Mouse (Mus musculus): Measurements from ENCODE around the gene Rap1gap2. TPM values are rescaled to one million over a fixed set of nuclear protein-coding genes. Genes with fewer than 3 reads are reported as not detected.

The Rap1gap2 gene
- total and polyA plus RNA-seq, 2 experiments from 2014 or later: 12.1 to 49.1 TPM

DNA sequence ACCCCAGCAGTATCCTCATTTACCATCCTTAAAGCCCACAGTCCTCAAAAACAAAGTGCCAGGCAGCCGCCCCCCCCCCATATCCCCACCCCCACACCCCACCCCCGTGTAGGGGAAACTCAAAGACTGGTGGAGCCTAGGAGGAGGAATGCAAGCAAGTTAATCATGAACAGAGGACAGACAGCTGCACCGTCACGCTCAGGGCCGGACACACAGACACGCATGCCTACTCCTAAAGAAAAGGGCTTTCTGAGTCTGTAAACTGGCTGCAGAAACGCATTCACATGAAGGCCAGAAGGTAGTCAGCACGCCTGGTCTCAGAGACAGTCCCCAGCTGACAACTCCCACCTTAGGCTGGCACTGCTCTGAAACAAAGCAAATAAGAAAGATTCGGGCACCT, 85.1 kb downstream of the Rap1gap2 start:
- no peak for TF ChIP-seq CTCF (IDR thresholded peaks at IDR 0.05)
- H3K4me3 ChIP-seq (ENCODE audit: low read depth, low read length): no peak overlapping the region
- H3K4me2 ChIP-seq (ENCODE audit: low read depth, low read length, poor library complexity, severe bottlenecking): no peak overlapping the region
- H3K27ac ChIP-seq (ENCODE audit: low read depth, low read length): no peak overlapping the region
- H3K27me3 ChIP-seq (ENCODE audit: insufficient read depth, low read length): 0 out of 2 replicates have a peak, but pooled peaks cover 6% of the 10 kb centered on the region
- no peak overlapping the region for H3K9ac ChIP-seq (replicated peaks; ENCODE audit: low read length, poor library complexity, severe bottlenecking)
- 57% methylated on average over 9 of the region's 9 CpGs for WGBS
- H3K36me3 ChIP-seq (ENCODE audit: insufficient read depth, low read length): no peaks in the 10 kb centered on the region
- no peaks in the 10 kb centered on the region for H3K9me3 ChIP-seq (ENCODE audit: low read length)
- ATAC-seq (ENCODE audit: low FRiP score) (no peak), DNase-seq (ENCODE audit: low spot score) (no peak)
- H3K4me1 ChIP-seq (ENCODE audit: insufficient read depth, low read length): peaks cover 5% of the 10 kb centered on the region

DNA sequence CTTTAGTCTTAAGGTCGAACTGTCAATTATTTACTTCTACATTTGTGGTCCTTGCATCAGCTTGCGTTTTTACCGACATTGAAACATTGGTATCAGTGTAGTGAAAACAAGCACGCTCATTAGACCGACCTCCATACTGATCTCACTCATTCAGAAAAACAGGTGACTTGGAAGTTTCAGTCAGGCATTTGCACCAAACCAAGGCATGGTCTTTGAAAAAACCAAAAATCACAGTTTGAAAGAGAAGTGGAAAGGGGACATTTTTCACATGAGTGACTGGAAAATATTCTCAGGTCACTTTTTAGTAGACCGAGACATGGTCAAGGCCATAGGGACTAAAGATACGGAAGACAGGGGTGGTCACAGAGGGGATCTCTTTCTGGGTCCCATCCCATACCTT, 85.5 kb downstream of the Rap1gap2 start:
- no peak for DNase-seq (ENCODE audit: low spot score)

DNA sequence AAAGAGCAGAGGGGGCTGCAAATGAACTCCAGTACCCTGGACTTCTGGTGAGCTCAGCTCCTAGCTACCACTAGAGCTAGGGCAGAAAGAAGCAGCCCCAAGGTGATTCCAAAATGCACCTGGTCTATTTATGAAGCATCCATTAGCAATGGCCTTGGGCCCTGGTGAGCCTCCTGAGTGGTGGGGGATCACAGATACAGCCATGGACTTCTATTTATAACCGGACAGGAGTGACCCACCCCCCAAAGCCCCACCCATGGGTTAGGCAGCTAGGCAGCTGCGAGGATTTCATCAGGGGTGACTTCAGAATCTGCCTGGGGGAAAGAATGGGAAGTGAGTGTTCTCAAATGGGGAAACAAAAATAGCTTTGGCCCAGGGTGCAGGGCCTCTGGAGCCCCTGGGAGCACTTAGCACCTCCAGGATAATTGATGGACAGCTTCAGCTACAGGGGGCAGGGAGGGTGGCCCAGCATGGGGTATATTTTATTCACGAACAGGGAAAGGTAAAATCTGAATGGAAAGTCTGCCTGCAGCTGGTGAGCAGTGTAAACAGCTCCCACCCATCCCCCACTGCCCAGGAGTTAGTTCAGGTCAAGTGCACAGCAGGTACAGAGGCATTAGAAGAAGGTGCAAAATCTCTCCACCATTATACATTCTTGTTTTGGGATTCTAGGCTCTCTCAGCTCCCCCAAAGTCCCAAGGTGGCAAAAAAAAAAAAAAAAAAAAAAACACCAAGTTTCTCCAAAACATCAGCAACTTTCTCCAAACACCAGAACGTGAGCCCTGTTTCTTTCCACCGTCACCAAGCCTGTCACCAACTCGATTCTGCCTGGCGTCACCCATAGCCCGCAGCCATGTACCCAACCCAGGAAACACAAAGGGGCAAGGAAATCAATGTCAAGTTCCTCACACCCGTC, 86.4 kb downstream of the Rap1gap2 start:
- peaks cover 5% of the 10 kb centered on the region for H3K4me1 ChIP-seq (ENCODE audit: insufficient read depth, low read length)
- no peak overlapping the region for H3K27ac ChIP-seq (ENCODE audit: low read depth, low read length)
- no peaks in the 10 kb centered on the region for H3K36me3 ChIP-seq (ENCODE audit: insufficient read depth, low read length)
- no peaks in the 10 kb centered on the region for H3K9me3 ChIP-seq (ENCODE audit: low read length)
- no peak for TF ChIP-seq CTCF (IDR thresholded peaks at IDR 0.05)
- 0 out of 2 replicates have a peak overlapping the region, but pooled peaks have one; percentile 29 for H3K9ac ChIP-seq (replicated peaks; ENCODE audit: low read length, poor library complexity, severe bottlenecking)
- H3K27me3 ChIP-seq (ENCODE audit: insufficient read depth, low read length): 0 out of 2 replicates have a peak, but pooled peaks cover 6% of the 10 kb centered on the region
- no peak for ATAC-seq (ENCODE audit: low FRiP score)
- H3K4me2 ChIP-seq (ENCODE audit: low read depth, low read length, poor library complexity, severe bottlenecking): no peak overlapping the region
- no peak overlapping the region for H3K4me3 ChIP-seq (ENCODE audit: low read depth, low read length)
- WGBS: 67% methylated on average over 9 of the region's 9 CpGs
- no peak for DNase-seq (ENCODE audit: low spot score)

More for the DNA sequence above, 85.5 kb downstream of the Rap1gap2 start:
- H3K9ac ChIP-seq (replicated peaks; ENCODE audit: low read length, poor library complexity, severe bottlenecking): no peak overlapping the region
- TF ChIP-seq CTCF (IDR thresholded peaks at IDR 0.05): no peak
- 0 out of 2 replicates have a peak, but pooled peaks cover 6% of the 10 kb centered on the region for H3K27me3 ChIP-seq (ENCODE audit: insufficient read depth, low read length)
- H3K9me3 ChIP-seq (ENCODE audit: low read length): no peaks in the 10 kb centered on the region
- H3K4me2 ChIP-seq (ENCODE audit: low read depth, low read length, poor library complexity, severe bottlenecking): no peak overlapping the region
- no peak for ATAC-seq (ENCODE audit: low FRiP score)
- WGBS: 91% methylated on average over 7 of the region's 7 CpGs
- H3K4me1 ChIP-seq (ENCODE audit: insufficient read depth, low read length): peaks cover 5% of the 10 kb centered on the region
- no peak overlapping the region for H3K4me3 ChIP-seq (ENCODE audit: low read depth, low read length)
- H3K27ac ChIP-seq (ENCODE audit: low read depth, low read length): no peak overlapping the region
- no peaks in the 10 kb centered on the region for H3K36me3 ChIP-seq (ENCODE audit: insufficient read depth, low read length)

DNA sequence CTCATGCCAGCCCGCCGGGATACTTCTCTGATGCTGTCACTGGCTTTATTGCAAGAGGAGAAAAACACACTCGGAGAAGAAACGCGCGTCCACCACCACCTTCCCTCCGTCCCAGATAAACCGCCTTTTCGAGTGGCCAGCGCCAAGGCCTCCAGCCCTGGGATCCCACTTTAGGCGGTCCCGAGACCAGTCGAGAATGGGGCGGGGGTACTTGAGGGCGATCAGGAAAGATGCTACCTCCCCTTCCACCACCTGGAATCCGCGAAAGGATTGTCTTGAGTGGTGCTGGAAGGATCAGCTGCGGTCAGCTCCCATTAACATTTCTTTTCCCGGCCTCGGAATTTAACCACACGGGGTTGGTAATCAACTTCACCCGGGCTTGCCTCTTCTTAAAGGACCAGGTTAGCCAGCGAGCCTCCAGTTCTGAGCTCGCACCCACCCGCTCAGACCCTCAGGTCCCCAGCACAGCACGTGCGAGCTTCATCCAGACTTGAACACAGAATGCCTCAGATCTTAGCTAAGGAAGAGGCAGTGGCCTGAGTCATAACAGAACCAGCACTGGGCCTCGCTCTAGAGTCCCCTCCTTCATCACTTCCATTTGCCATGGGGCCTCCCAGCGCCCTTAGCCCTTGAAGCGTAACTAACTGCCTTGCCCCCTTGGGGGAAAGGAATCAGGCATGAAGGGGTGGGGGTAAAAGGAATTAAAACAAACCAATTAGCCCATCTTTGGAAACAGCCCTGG, 87.3 kb downstream of the Rap1gap2 start:
- H3K9me3 ChIP-seq (ENCODE audit: low read length): no peaks in the 10 kb centered on the region
- no peaks in the 10 kb centered on the region for H3K36me3 ChIP-seq (ENCODE audit: insufficient read depth, low read length)
- H3K4me1 ChIP-seq (ENCODE audit: insufficient read depth, low read length): peaks cover 5% of the 10 kb centered on the region
- WGBS: 8% methylated on average over 30 of the region's 30 CpGs
- peak overlapping the region; percentile 97 for H3K4me2 ChIP-seq (ENCODE audit: low read depth, low read length, poor library complexity, severe bottlenecking)
- no peak overlapping the region for H3K27ac ChIP-seq (ENCODE audit: low read depth, low read length)
- ATAC-seq (ENCODE audit: low FRiP score): no peak
- H3K4me3 ChIP-seq (ENCODE audit: low read depth, low read length): peak overlapping the region; percentile 66
- DNase-seq (ENCODE audit: low spot score): no peak
- 0 out of 2 replicates have a peak, but pooled peaks cover 6% of the 10 kb centered on the region for H3K27me3 ChIP-seq (ENCODE audit: insufficient read depth, low read length)
- peak overlapping the region; percentile 50 for H3K9ac ChIP-seq (replicated peaks; ENCODE audit: low read length, poor library complexity, severe bottlenecking)
- no peak for TF ChIP-seq CTCF (IDR thresholded peaks at IDR 0.05)

DNA sequence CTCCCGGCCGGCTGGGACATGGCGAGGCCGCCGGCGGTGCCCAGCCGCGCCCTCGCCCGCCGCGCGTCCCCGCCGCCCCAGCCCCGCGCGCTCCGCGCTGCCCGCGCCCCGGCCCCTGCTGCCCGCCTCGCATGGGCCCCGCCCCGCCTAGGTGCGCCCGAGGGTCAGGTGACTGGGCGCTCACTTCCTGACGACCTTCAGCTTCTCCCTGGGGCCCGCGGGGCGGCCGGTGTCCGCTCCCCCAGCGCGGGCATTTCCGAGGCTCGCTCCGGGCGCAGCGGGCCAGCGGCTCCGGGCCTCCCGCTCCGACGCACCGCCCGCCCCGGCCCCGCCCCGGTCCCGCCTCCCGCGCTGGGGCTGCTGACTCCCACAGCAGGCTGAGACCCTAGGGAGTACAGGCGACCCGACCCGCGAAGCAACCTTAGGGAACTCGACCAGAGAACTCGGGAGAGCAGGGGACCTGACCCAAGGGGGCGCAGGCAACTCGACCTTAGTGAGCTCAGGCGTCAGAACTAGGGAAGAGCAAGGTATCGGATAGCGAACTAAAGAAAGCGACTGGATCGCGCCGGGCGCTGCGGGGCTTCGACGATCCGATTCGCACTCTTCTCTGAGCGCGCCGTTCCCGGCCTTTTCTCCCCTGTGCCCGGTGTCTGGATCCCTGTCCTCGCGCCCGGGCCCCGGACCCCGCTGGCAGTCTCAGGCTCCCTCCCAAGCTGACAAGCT, 88.1 kb downstream of the Rap1gap2 start:
- Histone ChIP-seq H3K9me3 (ENCODE audit: low read length) (no peaks in the 10 kb centered on the region), H3K27ac (ENCODE audit: low read depth, low read length) (no peak overlapping the region), H3K9ac (replicated peaks; ENCODE audit: low read length, poor library complexity, severe bottlenecking) (peak overlapping the region; percentile 50), H3K27me3 (ENCODE audit: insufficient read depth, low read length) (0 out of 2 replicates have a peak, but pooled peaks cover 6% of the 10 kb centered on the region), H3K4me2 (ENCODE audit: low read depth, low read length, poor library complexity, severe bottlenecking) (peak overlapping the region; percentile 97), H3K4me3 (ENCODE audit: low read depth, low read length) (peak overlapping the region; percentile 66), H3K36me3 (ENCODE audit: insufficient read depth, low read length) (no peaks in the 10 kb centered on the region), H3K4me1 (ENCODE audit: insufficient read depth, low read length) (peaks cover 5% of the 10 kb centered on the region)
- no peak for TF ChIP-seq CTCF (IDR thresholded peaks at IDR 0.05)
- DNase-seq (ENCODE audit: low spot score): no peak
- WGBS: under 1% methylated on average over 55 of the region's 87 CpGs
- peak; percentile 47 for ATAC-seq (ENCODE audit: low FRiP score)
